Mouse (Mus musculus) fat pad, adult 2 months (tissue): ENCODE measurements around the gene Slc22a14.
A peak's percentile ranks its signal among the peaks of the same experiment; 100 is the strongest.

Source experiments
- DNase-seq: peaks from one replicate; pipeline ENCODE4 v3.0.0-alpha.2; 2011; ENCODE audit warnings: low read depth, low spot score; ENCODE audit errors: extremely low read depth

Slc22a14 gene

GRCm38 (mm10) chr9:119357331-119358057, 7.9 kb downstream of the Slc22a14 start, which contains the start of gene Xylb:
Gene Xylb (plus strand): TSS chr9:119357381.
- DNase-seq: no peak

GRCm38 (mm10) chr9:119355943-119356342, 9.4 kb downstream of the Slc22a14 start:
- no peak for DNase-seq

GRCm38 (mm10) chr9:119353926-119354325, 11.4 kb downstream of the Slc22a14 start:
- DNase-seq: no peak

- DNase-seq: no peak
These were observed 13.3 kb downstream of the Slc22a14 start for GRCm38 (mm10) chr9:119352060-119352459.

GRCm38 (mm10) chr9:119350947-119351705, 14.2 kb downstream of the Slc22a14 start:
- DNase-seq: no peak

GRCm38 (mm10) chr9:119350531-119350930, 14.8 kb downstream of the Slc22a14 start:
- DNase-seq: no peak

GRCm38 (mm10) chr9:119346376-119346775, 19.0 kb downstream of the Slc22a14 start:
- DNase-seq: no peak

GRCm38 (mm10) chr9:119342728-119343127, 22.6 kb downstream of the Slc22a14 start:
- no peak for DNase-seq

- peak; percentile 100 for DNase-seq
These were observed 24.2 kb downstream of the Slc22a14 start, which contains the start of gene Myd88 for GRCm38 (mm10) chr9:119340909-119341816. Gene Myd88 (minus strand): TSS chr9:119341411.

- DNase-seq: no peak
These were observed 25.2 kb downstream of the Slc22a14 start for GRCm38 (mm10) chr9:119340212-119340580.

- no peak for DNase-seq
These were observed 25.7 kb downstream of the Slc22a14 start, which contains the start of gene Acaa1a for GRCm38 (mm10) chr9:119339558-119340211. Gene Acaa1a (plus strand): TSS chr9:119339676.

GRCm38 (mm10) chr9:119339106-119339505, 26.2 kb downstream of the Slc22a14 start:
- no peak for DNase-seq

- no peak for DNase-seq
These were observed 27.0 kb downstream of the Slc22a14 start for GRCm38 (mm10) chr9:119338350-119338749.

GRCm38 (mm10) chr9:119337842-119338241, 27.5 kb downstream of the Slc22a14 start:
- no peak for DNase-seq

- DNase-seq: no peak
These were observed 29.8 kb downstream of the Slc22a14 start for GRCm38 (mm10) chr9:119335571-119335970.

GRCm38 (mm10) chr9:119334834-119335233, 30.5 kb downstream of the Slc22a14 start:
- DNase-seq: no peak

- DNase-seq: no peak
These were observed 31.0 kb downstream of the Slc22a14 start for GRCm38 (mm10) chr9:119334324-119334723.

- DNase-seq: peak; percentile 99
These were observed 35.0 kb downstream of the Slc22a14 start for GRCm38 (mm10) chr9:119330186-119330963.

GRCm38 (mm10) chr9:119328488-119328887, 36.9 kb downstream of the Slc22a14 start:
- peak; percentile 79 for DNase-seq

GRCm38 (mm10) chr9:119324130-119324529, 41.2 kb downstream of the Slc22a14 start:
- no peak for DNase-seq
